Comparison of ENCODE assay signal across 7 mouse cellular contexts in genomic region chr13:108301411-108301810, GRCm38 (mm10). TPM values are rescaled to one million over a fixed set of nuclear protein-coding genes. Genes with fewer than 3 reads are reported as not detected.
DNase-seq lines count a peak whose midpoint lies in the region; ATAC-seq and TF ChIP-seq lines count a peak whose summit lies in the region.

No protein-coding gene starts in this region.

- ATAC-seq in neural tube, embryonic 15.5 days (ENCODE audit: low FRiP score) = no peak
- peak; percentile 52; the same call in 1 of the 2 replicates for ATAC-seq in forebrain, embryonic 15.5 days (replicated peaks)
- no peak; the same call in 1 of the 2 replicates for ATAC-seq in stomach, postnatal 0 days (ENCODE audit: low FRiP score, low TSS enrichment)
- no peak for ATAC-seq in liver, embryonic 12.5 days

- no peak overlapping the region for H3K4me3 ChIP-seq in neural tube, embryonic 15.5 days (replicated peaks)
- H3K4me3 ChIP-seq in forebrain, embryonic 15.5 days = no peak overlapping the region
- H3K4me3 ChIP-seq in stomach, postnatal 0 days (ENCODE audit: low read depth, low read length) = no peak overlapping the region
- H3K4me3 ChIP-seq in liver, embryonic 12.5 days = no peak overlapping the region

- TF ChIP-seq EP300 in stomach, postnatal 0 days (optimal IDR thresholded peaks at IDR 0.05) = no peak

- no peaks in the 10 kb centered on the region for H3K36me3 ChIP-seq in neural tube, embryonic 15.5 days
- no peaks in the 10 kb centered on the region for H3K36me3 ChIP-seq in forebrain, embryonic 15.5 days
- no peaks in the 10 kb centered on the region for H3K36me3 ChIP-seq in stomach, postnatal 0 days (ENCODE audit: control insufficient read depth, insufficient read depth, low read length)
- H3K36me3 ChIP-seq in liver, embryonic 12.5 days = no peaks in the 10 kb centered on the region

- peak; percentile 15 for DNase-seq in neural tube, embryonic 10.5 days (ENCODE audit: extremely low spot score, low spot score)
- DNase-seq in left cerebral cortex, postnatal 14 days (ENCODE audit: low spot score in 2 of 2) = peak; percentile 8 to 47
- peak; percentile 27 for DNase-seq in stomach, postnatal 0 days (ENCODE audit: low spot score)
- DNase-seq in testis, postnatal 14 days (ENCODE audit: low spot score) = no peak

- no peak overlapping the region for H3K4me2 ChIP-seq in neural tube, embryonic 15.5 days
- no peak overlapping the region for H3K4me2 ChIP-seq in forebrain, embryonic 15.5 days (replicated peaks)
- H3K4me2 ChIP-seq in stomach, postnatal 0 days (replicated peaks; ENCODE audit: low read depth) = no peak overlapping the region
- H3K4me2 ChIP-seq in liver, embryonic 12.5 days = no peak overlapping the region

- no peak overlapping the region for H3K27ac ChIP-seq in neural tube, embryonic 15.5 days (replicated peaks)
- H3K27ac ChIP-seq in forebrain, embryonic 15.5 days (replicated peaks) = no peak overlapping the region
- no peak overlapping the region for H3K27ac ChIP-seq in stomach, postnatal 0 days (replicated peaks)
- no peak overlapping the region for H3K27ac ChIP-seq in liver, embryonic 12.5 days

- no peaks in the 10 kb centered on the region for H3K27me3 ChIP-seq in neural tube, embryonic 15.5 days (replicated peaks)
- H3K27me3 ChIP-seq in forebrain, embryonic 15.5 days = no peaks in the 10 kb centered on the region
- no peaks in the 10 kb centered on the region for H3K27me3 ChIP-seq in stomach, postnatal 0 days (ENCODE audit: control insufficient read depth, insufficient read depth, low read length)
- no peaks in the 10 kb centered on the region; the same call in 1 of the 2 replicates for H3K27me3 ChIP-seq in liver, embryonic 12.5 days (replicated peaks)

- intact Hi-C loops in left cerebral cortex, postnatal 14 days (cut with DNase I) = no loop called here

- peaks cover 9% of the 10 kb centered on the region; the same call in 1 of the 2 replicates for H3K4me1 ChIP-seq in neural tube, embryonic 15.5 days
- peaks cover 12% of the 10 kb centered on the region for H3K4me1 ChIP-seq in forebrain, embryonic 15.5 days
- H3K4me1 ChIP-seq in stomach, postnatal 0 days (replicated peaks; ENCODE audit: control insufficient read depth, insufficient read depth) = no peaks in the 10 kb centered on the region
- H3K4me1 ChIP-seq in liver, embryonic 12.5 days = peaks cover 24% of the 10 kb centered on the region

- WGBS in neural tube, embryonic 15.5 days = 36% methylated on average over 7 of the region's 7 CpGs
- WGBS in forebrain, embryonic 15.5 days = 32% methylated on average over 7 of the region's 7 CpGs
- 42% methylated on average over 7 of the region's 7 CpGs for WGBS in stomach, postnatal 0 days
- 72% methylated on average over 7 of the region's 7 CpGs for WGBS in liver, embryonic 12.5 days (ENCODE audit: insufficient replicate concordance)

- TF ChIP-seq CTCF in stomach, postnatal 0 days (IDR thresholded peaks at IDR 0.05; ENCODE audit: low read depth) = no peak

- no peak overlapping the region for H3K9ac ChIP-seq in neural tube, embryonic 15.5 days (replicated peaks)
- no peak overlapping the region for H3K9ac ChIP-seq in forebrain, embryonic 15.5 days (replicated peaks)
- no peak overlapping the region for H3K9ac ChIP-seq in stomach, postnatal 0 days (ENCODE audit: low read length)
- H3K9ac ChIP-seq in liver, embryonic 12.5 days = no peak overlapping the region

- no peaks in the 10 kb centered on the region for H3K9me3 ChIP-seq in neural tube, embryonic 15.5 days (replicated peaks)
- no peaks in the 10 kb centered on the region for H3K9me3 ChIP-seq in forebrain, embryonic 15.5 days
- no peaks in the 10 kb centered on the region for H3K9me3 ChIP-seq in stomach, postnatal 0 days (ENCODE audit: control insufficient read depth, low read length)
- H3K9me3 ChIP-seq in liver, embryonic 12.5 days (replicated peaks) = no peaks in the 10 kb centered on the region

RNA-seq across cellular contexts. Expression of gene Depdc1b, which starts 14.7 kb away (rescaled TPM):
- polyA plus RNA-seq in neural tube, embryonic 15.5 days (2015; fragmentation: Nextera tagmentation; extraction: Ambion mirVana) = 1.0 and 3.2 TPM in 2 replicates
- polyA plus RNA-seq in forebrain, embryonic 15.5 days (2015; fragmentation: Nextera tagmentation; extraction: Ambion mirVana) = 7.8 and 8.0 TPM in 2 replicates
- total RNA-seq in left cerebral cortex, postnatal 14 days (2021) = 1 to 10 TPM in 1 of 2 experiments, under 1 TPM in 1; 0.57 to 1.2 TPM
- 1.2 and 1.5 TPM in 2 replicates for polyA plus RNA-seq in stomach, postnatal 0 days (2015; fragmentation: Nextera tagmentation; extraction: Ambion mirVana)
- 13.4 and 14.4 TPM in 2 replicates for polyA plus RNA-seq in liver, embryonic 12.5 days (2016; fragmentation: Nextera tagmentation; extraction: Ambion mirVana)
